Mouse (Mus musculus): Measurements from ENCODE around the gene St8sia6. TPM values are rescaled to one million over a fixed set of nuclear protein-coding genes. Genes with fewer than 3 reads are reported as not detected.
"Not testable (repeated sequence)": the region's sequence is repeated elsewhere in the genome, so short reads cannot be mapped to it uniquely, and the experiment has no call there.

Gene St8sia6
- polyA plus RNA-seq, 1 experiment, result 0.55 TPM

GRCm38 (mm10) chr2:13634866-13635265 is 159.0 kb downstream of the St8sia6 start:
- 38% methylated on average over 1 of the region's 1 CpGs for WGBS
- TF ChIP-seq CTCF (IDR thresholded peaks at IDR 0.05; ENCODE audit: extremely low read depth, insufficient read length, insufficient replicate concordance, low read depth, low read length), result no peak
- H3K4me3 ChIP-seq (ENCODE audit: low read depth, low read length), result no peak overlapping the region

GRCm38 (mm10) chr2:13630136-13630832 is 163.6 kb downstream of the St8sia6 start:
- Histone ChIP-seq H3K4me3 (ENCODE audit: low read depth, low read length) (no peak overlapping the region), H3K27me3 (ENCODE audit: control insufficient read depth, insufficient read depth, low read length) (no peaks in the 10 kb centered on the region), H3K27ac (ENCODE audit: insufficient read depth, low read depth, low read length) (no peak overlapping the region), H3K36me3 (ENCODE audit: control insufficient read depth, insufficient read depth, low read length) (no peaks in the 10 kb centered on the region), H3K4me1 (ENCODE audit: control insufficient read depth, insufficient read depth, insufficient read length, low read length) (peaks cover 2% of the 10 kb centered on the region; the same call in 1 of the 2 replicates)
- 30% methylated on average over 7 of the region's 7 CpGs for WGBS
- no peak for TF ChIP-seq CTCF (IDR thresholded peaks at IDR 0.05; ENCODE audit: extremely low read depth, insufficient read length, insufficient replicate concordance, low read depth, low read length)
- TF ChIP-seq POLR2A (IDR thresholded peaks at IDR 0.05; ENCODE audit: low read depth, low read length), result no peak

More at GRCm38 (mm10) chr2:13634866-13635265, 159.0 kb downstream of the St8sia6 start:
- Histone ChIP-seq H3K27ac (ENCODE audit: insufficient read depth, low read depth, low read length) (no peak overlapping the region), H3K36me3 (ENCODE audit: control insufficient read depth, insufficient read depth, low read length) (no peaks in the 10 kb centered on the region), H3K27me3 (ENCODE audit: control insufficient read depth, insufficient read depth, low read length) (no peaks in the 10 kb centered on the region), H3K4me1 (ENCODE audit: control insufficient read depth, insufficient read depth, insufficient read length, low read length) (peaks cover 2% of the 10 kb centered on the region; the same call in 1 of the 2 replicates)

GRCm38 (mm10) chr2:13603636-13604035 is 190.2 kb downstream of the St8sia6 start:
- H3K4me1 ChIP-seq (ENCODE audit: control insufficient read depth, insufficient read depth, insufficient read length, low read length); H3K36me3 ChIP-seq (ENCODE audit: control insufficient read depth, insufficient read depth, low read length); H3K27me3 ChIP-seq (ENCODE audit: control insufficient read depth, insufficient read depth, low read length); H3K27ac ChIP-seq (ENCODE audit: insufficient read depth, low read depth, low read length); H3K4me3 ChIP-seq (ENCODE audit: low read depth, low read length): not testable (repeated sequence)
- WGBS, result 66% methylated on average over 5 of the region's 5 CpGs

GRCm38 (mm10) chr2:13603093-13603492 is 190.8 kb downstream of the St8sia6 start:
- TF ChIP-seq POLR2A (IDR thresholded peaks at IDR 0.05; ENCODE audit: low read depth, low read length), result no peak
- TF ChIP-seq CTCF (IDR thresholded peaks at IDR 0.05; ENCODE audit: extremely low read depth, insufficient read length, insufficient replicate concordance, low read depth, low read length), result no peak
- no peaks in the 10 kb centered on the region for H3K36me3 ChIP-seq (ENCODE audit: control insufficient read depth, insufficient read depth, low read length)
- no peaks in the 10 kb centered on the region for H3K27me3 ChIP-seq (ENCODE audit: control insufficient read depth, insufficient read depth, low read length)
- H3K4me3 ChIP-seq (ENCODE audit: low read depth, low read length), result no peak overlapping the region
- H3K4me1 ChIP-seq (ENCODE audit: control insufficient read depth, insufficient read depth, insufficient read length, low read length), result no peaks in the 10 kb centered on the region
- H3K27ac ChIP-seq (ENCODE audit: insufficient read depth, low read depth, low read length), result no peak overlapping the region

Other genes starting within 250 kb of the St8sia6 start
- 0.15 and 0.39 TPM in 2 replicates for gene Trdmt1, start 249.4 kb downstream of the St8sia6 start, polyA plus RNA-seq (2012; rRNA removed)
- gene Vim, start 220.1 kb downstream of the St8sia6 start, polyA plus RNA-seq (2012; rRNA removed), result 262 and 287 TPM in 2 replicates

Measured in small intestine, adult 2 months (tissue).